Mouse (Mus musculus) gastrocnemius, postnatal 36 days (tissue): ENCODE data around the gene Foxd1. TPM values are rescaled to one million over a fixed set of nuclear protein-coding genes. Genes with fewer than 3 reads are reported as not detected.

Source experiments
- DNase-seq, 2 experiments: peaks; one replicate each; pipeline ENCODE4 v3.0.0; 2022
- intact Hi-C: fragments of 180-260 bp; cut with DNase I; formaldehyde crosslinking; loops from one replicate; pipeline ENCODE4 v1.15.1; 2025
- total RNA-seq, 2 experiments: library from RNA; stranded (reverse); gene quantifications; 2 replicates each; pipeline ENCODE4 v1.2.3; 2021

Gene Foxd1
- total RNA-seq, 2 experiments from 2014 or later, result 0.17 TPM; not detected in 1

DNA sequence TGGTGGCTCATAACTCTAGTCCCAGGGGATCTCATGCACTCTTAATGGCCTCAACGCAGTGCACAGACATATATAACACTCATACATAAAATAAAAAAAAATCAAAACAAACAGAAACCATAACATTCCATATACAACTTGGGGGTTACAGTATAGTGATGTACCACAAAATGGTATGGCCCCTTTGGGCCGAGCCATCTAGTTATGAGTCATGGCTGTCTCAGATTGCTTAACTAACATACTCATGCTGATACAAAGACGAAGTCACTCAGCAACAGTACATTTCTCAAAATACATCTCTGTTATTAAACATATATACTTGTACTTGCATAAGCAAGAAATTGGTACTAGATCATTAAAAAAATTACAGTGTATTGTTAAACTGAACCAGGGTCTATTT, 23.7 kb downstream of the Foxd1 start:
- DNase-seq, result no peak
- intact Hi-C loops, result no loop called here

DNA sequence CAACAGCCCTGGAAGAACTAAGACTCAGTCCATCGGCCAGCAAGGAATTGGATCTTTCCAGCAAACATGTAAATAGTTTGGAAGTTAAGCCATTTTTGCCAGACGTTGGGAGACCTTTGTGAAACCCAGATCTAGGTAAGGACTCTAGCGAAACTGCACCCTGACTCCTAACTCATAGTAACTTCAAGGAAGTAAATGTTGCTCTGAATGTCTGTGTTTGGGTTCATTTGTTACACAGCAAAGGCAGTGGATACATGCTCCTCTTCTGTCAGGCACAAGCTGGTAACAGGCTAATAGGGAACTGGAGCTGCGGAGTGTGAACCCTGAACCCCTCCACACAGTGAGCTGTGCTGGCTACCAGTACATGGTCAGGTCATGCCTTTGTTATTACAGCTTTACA, 28.7 kb downstream of the Foxd1 start:
- intact Hi-C loops, result no loop called here
- DNase-seq, result no peak

DNA sequence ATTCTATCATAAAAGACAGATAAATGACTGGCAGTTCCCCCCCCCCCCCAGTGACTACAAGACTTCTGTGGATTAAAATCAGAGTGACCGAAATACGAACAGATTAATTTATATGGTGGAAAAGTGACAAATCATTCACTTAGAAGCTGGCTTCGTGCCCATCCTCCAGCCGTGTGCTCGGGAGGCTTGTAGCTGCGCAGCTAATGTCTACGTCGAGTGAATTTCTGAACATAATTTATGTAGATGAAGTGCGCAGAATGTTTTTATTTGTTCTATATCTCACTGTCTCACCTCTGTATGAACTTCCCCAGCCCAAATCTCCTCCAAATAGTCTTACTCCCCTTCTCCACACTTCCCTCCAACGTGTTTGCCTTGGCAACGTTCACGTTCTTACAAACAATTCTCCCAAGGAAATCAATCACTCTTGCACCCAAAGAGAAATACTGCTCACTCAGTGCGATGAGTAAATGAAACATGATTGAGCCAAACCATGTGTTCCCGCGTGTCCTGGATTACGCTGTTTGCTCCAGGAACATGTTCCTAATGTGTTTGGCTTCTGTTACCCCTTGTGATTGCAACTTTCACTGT, 30.0 kb downstream of the Foxd1 start:
- no peak for DNase-seq
- intact Hi-C loops, result no loop called here

DNA sequence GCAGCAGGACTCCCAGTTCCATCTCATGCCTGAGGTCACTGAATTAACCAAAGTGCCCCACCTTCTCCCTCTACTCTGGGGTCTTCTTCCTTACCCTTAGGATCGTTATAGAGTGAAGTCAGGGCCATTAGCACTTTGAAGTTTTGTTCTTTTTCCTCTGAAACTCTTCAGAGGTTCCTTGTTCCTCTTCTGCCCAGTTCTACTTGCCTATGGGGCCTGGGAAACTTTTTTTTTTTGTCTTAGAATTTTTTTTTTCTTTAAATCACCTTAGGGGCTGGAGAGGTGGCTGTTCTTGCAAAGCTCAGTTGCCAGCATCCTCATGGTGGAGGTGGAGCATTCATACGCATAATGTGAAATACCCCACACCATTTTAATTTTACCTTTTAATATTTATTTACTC, 31.8 kb downstream of the Foxd1 start:
- DNase-seq, result no peak
- intact Hi-C loops, result no loop called here

DNA sequence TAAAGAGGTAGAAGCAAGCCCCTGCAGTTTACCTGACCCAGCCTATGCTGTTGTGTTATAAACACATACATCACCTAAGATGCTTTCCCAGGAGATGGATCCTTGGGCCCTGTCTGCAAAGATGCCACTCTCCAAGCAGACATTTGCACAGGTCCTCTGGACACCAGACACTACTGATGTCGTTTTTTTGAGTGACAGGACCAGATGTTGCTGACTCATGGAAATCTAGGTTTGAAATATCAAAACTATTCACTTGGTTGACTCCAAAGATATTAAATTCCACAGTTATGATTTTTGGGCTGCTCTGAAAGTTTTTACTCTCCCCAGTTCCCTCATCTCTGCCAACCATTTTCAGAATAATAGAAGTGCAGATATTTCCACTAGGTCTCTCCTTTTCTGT, 35.0 kb downstream of the Foxd1 start:
- DNase-seq, result no peak
- intact Hi-C loops, result no loop called here

DNA sequence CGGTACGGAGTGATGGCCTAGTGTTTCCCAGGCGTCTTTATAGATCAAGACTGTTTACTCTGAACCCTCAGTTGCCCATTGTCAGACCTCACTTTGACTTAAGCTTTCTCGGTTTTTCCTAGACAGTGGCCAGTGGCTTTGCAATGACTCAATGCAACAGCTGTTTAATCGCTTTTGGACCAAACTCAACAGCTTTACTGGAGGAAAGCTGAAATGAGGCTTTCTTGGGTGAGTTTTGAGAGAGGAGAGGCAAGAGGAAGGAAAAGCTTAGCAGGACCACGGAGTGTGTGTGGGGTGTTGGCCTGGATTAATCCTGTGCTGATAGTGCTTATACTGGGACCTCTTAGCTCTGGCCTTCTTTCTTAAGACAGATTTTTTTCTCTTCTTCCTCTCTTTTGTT, 36.3 kb downstream of the Foxd1 start:
- intact Hi-C loops, result no loop called here
- no peak for DNase-seq

DNA sequence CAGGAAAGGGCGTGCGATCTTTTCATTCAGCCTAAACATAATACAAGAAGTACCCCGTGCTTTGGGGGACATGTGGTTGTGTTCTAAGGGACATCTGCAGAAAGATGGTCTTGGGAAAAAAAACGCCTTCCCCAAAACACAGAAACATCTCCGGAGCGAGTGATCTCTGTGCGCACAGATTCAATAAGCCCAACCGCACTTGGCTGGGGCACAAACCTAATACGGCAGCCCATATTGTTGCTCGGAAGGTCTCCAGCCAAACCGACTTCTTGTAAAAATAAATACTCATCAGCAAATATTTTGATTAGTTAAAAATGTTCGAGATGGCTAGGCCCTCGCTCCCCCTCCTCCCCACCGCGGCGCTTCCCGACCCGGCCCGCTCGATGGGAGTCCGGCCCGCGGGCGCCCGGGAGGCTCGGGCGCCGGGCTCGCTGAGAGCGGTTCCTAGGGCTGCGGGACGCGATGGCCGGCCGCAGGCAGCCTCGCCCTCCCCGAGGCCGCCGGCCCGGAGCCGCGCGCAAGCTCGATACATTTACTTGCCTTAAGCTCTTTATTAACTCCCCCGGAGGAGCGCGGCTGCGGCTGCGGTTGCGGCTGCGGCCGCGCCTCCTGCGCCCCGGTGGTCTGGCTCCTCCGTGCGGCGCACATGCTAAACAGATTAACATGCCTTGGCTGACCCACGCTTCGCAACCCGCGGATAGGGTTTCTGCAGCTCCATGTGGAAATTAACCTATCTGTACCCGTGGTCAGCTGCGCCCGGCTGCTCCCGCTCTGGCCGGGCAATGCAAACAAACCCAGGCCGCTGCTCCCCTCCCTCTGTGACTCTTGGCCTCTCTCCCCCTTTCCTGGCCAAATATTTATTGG, 37.0 kb downstream of the Foxd1 start:
- intact Hi-C loops, result no loop called here
- peak in 1 of 2 experiments; percentile 15 for DNase-seq

DNA sequence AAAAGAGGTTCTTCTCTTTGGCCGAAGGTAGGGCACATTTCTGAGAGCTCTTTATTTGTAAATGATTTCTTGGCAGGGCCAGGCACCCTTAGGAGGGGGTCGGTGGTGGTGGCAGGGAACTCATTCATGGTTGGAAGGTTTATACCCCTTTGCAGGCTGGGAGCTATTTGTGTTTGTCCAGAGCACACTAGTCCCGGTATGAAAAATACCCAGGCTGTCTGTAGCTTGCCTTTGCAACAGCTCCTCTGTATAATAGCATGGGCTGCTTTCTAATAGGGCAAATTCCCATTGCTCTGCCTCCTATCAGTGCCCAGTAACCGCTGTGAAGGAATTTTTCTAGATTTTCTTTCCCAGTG, 37.6 kb downstream of the Foxd1 start:
- no peak for DNase-seq
- intact Hi-C loops, result no loop called here

DNA sequence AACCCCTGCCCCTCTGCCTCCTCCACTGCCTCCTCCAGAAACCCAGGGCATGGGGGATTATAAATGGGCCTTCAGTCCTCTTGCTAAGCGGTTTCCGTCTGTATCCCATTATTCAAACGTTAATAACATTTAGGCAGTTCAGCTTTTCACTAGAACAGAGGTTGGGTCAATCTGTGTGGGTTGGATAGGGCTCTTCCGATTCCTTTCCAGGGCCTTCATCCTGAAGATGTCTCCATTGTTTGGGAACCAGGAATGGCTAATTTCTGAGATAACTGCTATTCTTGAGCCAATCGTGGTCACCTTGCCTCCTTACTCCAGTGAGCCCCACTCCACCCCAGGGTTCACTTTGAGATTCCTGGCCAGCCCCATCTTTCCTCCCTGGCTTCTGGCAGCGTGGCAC, 38.0 kb downstream of the Foxd1 start:
- intact Hi-C loops, result no loop called here
- no peak for DNase-seq

DNA sequence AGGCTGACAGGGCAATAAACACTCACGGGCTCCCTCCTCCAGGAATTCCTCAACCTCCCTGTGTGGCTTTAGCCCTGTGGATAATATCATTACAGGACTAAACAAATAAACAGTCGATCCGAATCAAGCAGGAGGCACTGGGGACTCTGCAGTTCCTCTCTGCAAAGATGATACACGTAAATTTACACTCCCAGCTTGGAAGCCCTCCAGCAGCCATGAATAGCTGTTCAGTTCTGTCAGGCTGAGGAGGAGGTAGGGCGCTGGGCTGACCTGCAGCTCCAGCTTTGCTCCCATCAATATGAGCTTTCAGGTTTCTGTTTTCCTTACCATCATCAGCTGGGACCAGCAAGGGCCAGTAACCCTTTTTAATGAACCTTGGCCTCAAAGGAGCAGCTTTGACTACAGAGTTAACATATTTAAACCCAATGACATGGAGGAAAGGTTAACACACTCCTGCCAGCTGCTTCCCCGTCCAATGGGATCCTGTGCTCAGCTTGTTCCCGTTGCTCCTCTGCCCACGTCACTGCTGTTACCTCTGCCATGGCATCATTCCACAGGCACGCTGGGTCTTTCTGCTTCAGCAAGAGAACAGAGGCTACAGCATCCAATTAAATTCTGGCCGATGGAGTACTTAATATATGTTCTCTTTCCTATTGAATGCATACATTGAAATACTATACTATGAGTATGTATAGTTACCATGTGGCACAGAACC, 39.5 kb downstream of the Foxd1 start:
- intact Hi-C loops, result no loop called here
- no peak for DNase-seq

Other genes with a start within 250 kb of the Foxd1 start
- 1 to 10 TPM; 2.8 to 3.7 TPM for gene Arhgef28, start 147.8 kb upstream of the Foxd1 start, total RNA-seq
- 1 to 10 TPM; 2.6 to 4.0 TPM for gene Utp15, start 91.2 kb upstream of the Foxd1 start, total RNA-seq
- 10 to 100 TPM; 11.5 to 14.2 TPM for gene Ankra2, start 91.2 kb upstream of the Foxd1 start, total RNA-seq
- not detected for gene Gm21976, start 74.4 kb upstream of the Foxd1 start, total RNA-seq
- 100 to 1,000 TPM; 186 to 222 TPM for gene Btf3, start 37.2 kb upstream of the Foxd1 start, total RNA-seq
- not detected for gene Gm10320, start 137.8 kb downstream of the Foxd1 start, total RNA-seq